7 mouse cellular contexts compared by ENCODE assay signal in the genomic region with DNA sequence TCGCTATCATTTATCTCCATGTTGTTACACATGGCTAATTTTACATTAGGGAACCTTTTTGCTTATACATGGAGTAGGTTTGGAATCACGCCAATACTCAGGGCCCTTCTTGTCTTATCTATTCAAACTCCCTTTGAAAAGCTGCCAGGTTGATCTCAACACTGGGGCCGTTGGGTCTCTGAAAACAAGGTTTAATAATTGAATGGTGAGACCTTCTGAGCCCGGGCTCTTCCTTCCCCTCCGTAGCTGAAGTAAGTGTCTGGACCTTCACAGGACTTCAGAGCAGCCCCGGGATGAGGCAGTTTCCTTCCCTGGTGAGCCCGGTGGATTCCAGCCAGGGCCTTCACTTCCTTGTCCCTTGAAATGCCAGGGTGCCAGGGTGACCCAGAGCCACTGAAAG. TPM values are rescaled to one million over a fixed set of nuclear protein-coding genes. Genes with fewer than 3 reads are reported as not detected.
DNase-seq lines count a peak whose midpoint lies in the region; ATAC-seq and TF ChIP-seq lines count a peak whose summit lies in the region.

No protein-coding gene starts in this region.

- WGBS in heart, postnatal 0 days, result 8% methylated on average over 7 of the region's 7 CpGs
- WGBS in liver, embryonic 16.5 days (ENCODE audit: insufficient replicate concordance), result 28% methylated on average over 7 of the region's 7 CpGs

- no peaks in the 10 kb centered on the region for H3K79me2 ChIP-seq in CH12.LX (replicated peaks; ENCODE audit: control insufficient read depth, extremely low read depth, insufficient read depth, poor library complexity, severe bottlenecking)

- no peak for ATAC-seq in heart, postnatal 0 days (ENCODE audit: insufficient read depth, low read depth)
- no peak for ATAC-seq in liver, embryonic 16.5 days (ENCODE audit: low read depth)
- no peak for ATAC-seq in CD4-positive, CD25-positive, alpha-beta regulatory T cell, adult 4 months

- in situ Hi-C loops in CH12.LX (cut with MboI; ENCODE audit: low pct_ligation_motif_present, low pct_unique_long_range_greater_than_20kb, low sequenced_read_pairs), result no loop called here

- peaks cover 15 to 49% of the 10 kb centered on the region in 2 experiments for H3K4me1 ChIP-seq in CH12.LX (ENCODE audit: control insufficient read depth in 1 of 2, insufficient read depth in 2 of 2)
- peaks cover 34% of the 10 kb centered on the region for H3K4me1 ChIP-seq in heart, postnatal 0 days (ENCODE audit: control insufficient read depth, insufficient read depth)
- H3K4me1 ChIP-seq in liver, embryonic 16.5 days (ENCODE audit: control insufficient read depth, low read depth, low read length), result peaks cover 84% of the 10 kb centered on the region

- H3K27ac ChIP-seq in CH12.LX (ENCODE audit: insufficient read depth, low read depth), result no peak overlapping the region
- peak overlapping the region; percentile 47 for H3K27ac ChIP-seq in heart, postnatal 0 days (ENCODE audit: low read depth)
- peak overlapping the region; percentile 89 for H3K27ac ChIP-seq in liver, embryonic 16.5 days (ENCODE audit: low read length)

- TF ChIP-seq POLR2A in CH12.LX (IDR thresholded peaks at IDR 0.05; ENCODE audit: low read depth, low read length), result no peak

- DNase-seq in CH12.LX (ENCODE audit: extremely low read depth), result no peak
- peak; percentile 43 for DNase-seq in adrenal gland, adult 8-10 months
- peak; percentile 16 for DNase-seq in heart, postnatal 0 days (ENCODE audit: low spot score)
- no peak for DNase-seq in right cerebral cortex, postnatal 25 days
- no peak for DNase-seq in spleen, postnatal 14 days (ENCODE audit: low spot score in 2 of 2)

- peaks cover 3% of the 10 kb centered on the region for H3K27me3 ChIP-seq in CH12.LX (replicated peaks)
- H3K27me3 ChIP-seq in heart, postnatal 0 days (ENCODE audit: control insufficient read depth, insufficient read depth, low read length), result no peaks in the 10 kb centered on the region
- H3K27me3 ChIP-seq in liver, embryonic 16.5 days (ENCODE audit: control insufficient read depth, insufficient read depth, low read depth, low read length), result peaks cover 3% of the 10 kb centered on the region; the same call in 1 of the 2 replicates

- no peak overlapping the region for H3K4me2 ChIP-seq in CH12.LX (ENCODE audit: insufficient read depth, low read depth, poor library complexity, severe bottlenecking)
- H3K4me2 ChIP-seq in heart, postnatal 0 days (ENCODE audit: low read depth, low read length), result peak overlapping the region; percentile 14
- peak overlapping the region; percentile 51 for H3K4me2 ChIP-seq in liver, embryonic 16.5 days (ENCODE audit: low read depth, low read length)

- TF ChIP-seq RAD21 in CH12.LX (IDR thresholded peaks at IDR 0.05; ENCODE audit: low read depth, low read length), result no peak

- no peak for TF ChIP-seq EP300 in CH12.LX (IDR thresholded peaks at IDR 0.05; ENCODE audit: low read length)
- TF ChIP-seq EP300 in heart, postnatal 0 days (IDR thresholded peaks at IDR 0.05; ENCODE audit: low read depth), result no peak

- dilution Hi-C loops in CH12.LX (cut with MboI; ENCODE audit: extremely low pct_ligation_motif_present, extremely low pct_unique_long_range_greater_than_20kb, low sequenced_read_pairs), result no loop called here

- H3K4me3 ChIP-seq in CH12.LX (replicated peaks in 1 of 3; ENCODE audit: low read depth in 2 of 3, low read length in 2 of 3, poor library complexity in 1 of 3), result no peak overlapping the region
- H3K4me3 ChIP-seq in heart, postnatal 0 days (ENCODE audit: low read depth, low read length), result no peak overlapping the region
- peak overlapping the region; percentile 7; the same call in 1 of the 2 replicates for H3K4me3 ChIP-seq in liver, embryonic 16.5 days (ENCODE audit: low read depth, low read length)

- no peaks in the 10 kb centered on the region for H3K9me3 ChIP-seq in CH12.LX (replicated peaks; ENCODE audit: low read length)
- H3K9me3 ChIP-seq in heart, postnatal 0 days (replicated peaks; ENCODE audit: control insufficient read depth, low read length), result no peaks in the 10 kb centered on the region
- H3K9me3 ChIP-seq in liver, embryonic 16.5 days (replicated peaks; ENCODE audit: control insufficient read depth, low read length), result no peaks in the 10 kb centered on the region

- H3K36me3 ChIP-seq in CH12.LX (replicated peaks in 1 of 2; ENCODE audit: control insufficient read depth in 1 of 2, insufficient read depth in 1 of 2, low read length in 1 of 2), result no peaks in the 10 kb centered on the region
- H3K36me3 ChIP-seq in heart, postnatal 0 days (replicated peaks; ENCODE audit: control insufficient read depth, insufficient read depth, low read length), result no peaks in the 10 kb centered on the region
- no peaks in the 10 kb centered on the region for H3K36me3 ChIP-seq in liver, embryonic 16.5 days (ENCODE audit: control insufficient read depth, insufficient read depth)

- no peak overlapping the region for H3K9ac ChIP-seq in CH12.LX (ENCODE audit: insufficient read depth, low read depth)
- H3K9ac ChIP-seq in heart, postnatal 0 days (replicated peaks; ENCODE audit: low read depth, low read length), result no peak overlapping the region
- H3K9ac ChIP-seq in liver, embryonic 16.5 days (ENCODE audit: low read depth, low read length), result peak overlapping the region; percentile 50; the same call in 1 of the 2 replicates

- no peak for TF ChIP-seq CTCF in CH12.LX (conservative IDR thresholded peaks at IDR 0.05 in 1 of 2, IDR thresholded peaks at IDR 0.05 in 1 of 2; ENCODE audit: low read depth in 2 of 2, low read length in 2 of 2)
- no peak for TF ChIP-seq CTCF in heart, postnatal 0 days (IDR thresholded peaks at IDR 0.05; ENCODE audit: low read depth)

TF ChIP-seq in CH12.LX, 34 proteins besides CTCF, POLR2A, EP300 and RAD21:
- peak; percentile 42; the same call in 1 of the 2 replicates for TF ChIP-seq MXI1 (IDR thresholded peaks at IDR 0.05; ENCODE audit: low read depth, low read length)
- no peak for TF ChIP-seq HCFC1 (IDR thresholded peaks at IDR 0.05; ENCODE audit: low read depth, low read length)
- TF ChIP-seq ZMIZ1 (IDR thresholded peaks at IDR 0.05; ENCODE audit: low read depth, low read length), result no peak
- no peak for TF ChIP-seq ELF1 (IDR thresholded peaks at IDR 0.05; ENCODE audit: low read depth, low read length)
- no peak for TF ChIP-seq MAX (IDR thresholded peaks at IDR 0.05; ENCODE audit: low read length)
- TF ChIP-seq TBP (conservative IDR thresholded peaks at IDR 0.05; ENCODE audit: low read depth, low read length), result no peak

RNA-seq across cellular contexts. Expression of a gene that starts 5.6 kb away (rescaled TPM):
- total RNA-seq in CH12.LX (2012; rRNA removed) (3.6 TPM in 2 replicates), CH12.LX (2014; rRNA removed) (5.2 and 5.3 TPM in 2 replicates)
- 3.5 and 4.5 TPM in 2 replicates for polyA plus RNA-seq in CH12.LX (2012; ENCODE audit: insufficient read length, low read depth)
- 10 to 100 TPM; 42.6 to 79.6 (median 61.1) TPM for total RNA-seq in adrenal gland, adult 8-10 months (2022)
- 6.6 and 8.9 TPM in 2 replicates for total RNA-seq in heart, postnatal 0 days (2014; rRNA removed; ENCODE audit: low replicate concordance)
- 0.57 and 0.70 TPM in 2 replicates for polyA plus RNA-seq in heart, postnatal 0 days (2015; fragmentation: Nextera tagmentation; extraction: Ambion mirVana)
- 0.93 and 1.0 TPM in 2 replicates for polyA plus RNA-seq in liver, embryonic 16.5 days (2015; fragmentation: Nextera tagmentation; extraction: Ambion mirVana)
- under 1 TPM; 0.24 to 0.72 TPM for polyA plus RNA-seq in CD4-positive, CD25-positive, alpha-beta regulatory T cell, adult 4 months (2017; shearing (Covaris generic))

Comparison
In these comparisons a context has a peak if more than half of its experiments do, and no peak if none do; other contexts are left out.
1. DNase-seq: peak in adrenal gland, adult 8-10 months (single experiment) and heart, postnatal 0 days (single experiment); none in CH12.LX (single experiment), right cerebral cortex, postnatal 25 days (single experiment) and spleen, postnatal 14 days (0 of 2).